Mouse (Mus musculus): ENCODE data around the gene Snx20. TPM values are rescaled to one million over a fixed set of nuclear protein-coding genes. Genes with fewer than 3 reads are reported as not detected.

Snx20 gene
- total and polyA plus RNA-seq, 3 experiments: 69.1 to 117 (median 93.1) TPM

- no peak overlapping the region for H3K4me3 ChIP-seq (replicated peaks in 1 of 3; ENCODE audit: low read depth in 2 of 3, low read length in 2 of 3, poor library complexity in 1 of 3)
- no peak overlapping the region for H3K27ac ChIP-seq (ENCODE audit: insufficient read depth, low read depth)
- H3K9ac ChIP-seq (ENCODE audit: insufficient read depth, low read depth): no peak overlapping the region
- no peak overlapping the region for H3K4me2 ChIP-seq (ENCODE audit: insufficient read depth, low read depth, poor library complexity, severe bottlenecking)
- peaks cover 1 to 22% of the 10 kb centered on the region in 2 experiments for H3K36me3 ChIP-seq (replicated peaks in 1 of 2; ENCODE audit: control insufficient read depth in 1 of 2, insufficient read depth in 1 of 2, low read length in 1 of 2)
- TF ChIP-seq USF2 (conservative IDR thresholded peaks at IDR 0.05; ENCODE audit: low read depth, low read length): no peak
- peak; percentile 42 for TF ChIP-seq SMC3 (IDR thresholded peaks at IDR 0.05; ENCODE audit: low read depth, low read length)
- TF ChIP-seq JUND (conservative IDR thresholded peaks at IDR 0.05; ENCODE audit: low read depth, low read length): no peak
- TF ChIP-seq E2F4 (IDR thresholded peaks at IDR 0.05; ENCODE audit: insufficient replicate concordance, low read depth, low read length): no peak
- TF ChIP-seq RAD21 (IDR thresholded peaks at IDR 0.05; ENCODE audit: low read depth, low read length): peak; percentile 43
- no peak for TF ChIP-seq HCFC1 (IDR thresholded peaks at IDR 0.05; ENCODE audit: low read depth, low read length)
- peak; percentile 46 to 54; a peak in 3 of 4 replicates for TF ChIP-seq CTCF (conservative IDR thresholded peaks at IDR 0.05 in 1 of 2, IDR thresholded peaks at IDR 0.05 in 1 of 2; ENCODE audit: low read depth in 2 of 2, low read length in 2 of 2)
- no peak for TF ChIP-seq BHLHE40 (IDR thresholded peaks at IDR 0.05; ENCODE audit: low read depth, low read length)
- TF ChIP-seq IRF4 (IDR thresholded peaks at IDR 0.05; ENCODE audit: low read depth, low read length): no peak
- TF ChIP-seq CHD2 (IDR thresholded peaks at IDR 0.05; ENCODE audit: low read length): no peak
- no peak for TF ChIP-seq PAX5 (IDR thresholded peaks at IDR 0.05; ENCODE audit: low read length)
- in situ Hi-C loops (cut with MboI; ENCODE audit: low pct_ligation_motif_present, low pct_unique_long_range_greater_than_20kb, low sequenced_read_pairs) (loop anchor here (25.0 kb wide), 1 partner anchor 357 kb away; the partner anchor contains the start of gene Adcy7), dilution Hi-C loops (cut with MboI; ENCODE audit: extremely low pct_ligation_motif_present, extremely low pct_unique_long_range_greater_than_20kb, low sequenced_read_pairs) (no loop called here)
- peaks cover 4 to 33% of the 10 kb centered on the region in 2 experiments; a peak in 3 of 4 replicates for H3K4me1 ChIP-seq (ENCODE audit: control insufficient read depth in 1 of 2, insufficient read depth in 2 of 2)
- no peaks in the 10 kb centered on the region for H3K9me3 ChIP-seq (replicated peaks; ENCODE audit: low read length)
- no peak for DNase-seq (ENCODE audit: extremely low read depth)
- H3K79me2 ChIP-seq (replicated peaks; ENCODE audit: control insufficient read depth, extremely low read depth, insufficient read depth, poor library complexity, severe bottlenecking): no peaks in the 10 kb centered on the region
- H3K27me3 ChIP-seq (replicated peaks): no peaks in the 10 kb centered on the region
Observed at GRCm38 (mm10) chr8:88619513-88619912, 16.4 kb downstream of the Snx20 start.

GRCm38 (mm10) chr8:88618612-88619011 lies 17.3 kb downstream of the Snx20 start:
- peaks cover 0 to 13% of the 10 kb centered on the region in 2 experiments for H3K36me3 ChIP-seq (replicated peaks in 1 of 2; ENCODE audit: control insufficient read depth in 1 of 2, insufficient read depth in 1 of 2, low read length in 1 of 2)
- H3K9ac ChIP-seq (ENCODE audit: insufficient read depth, low read depth): no peak overlapping the region
- dilution Hi-C loops (cut with MboI; ENCODE audit: extremely low pct_ligation_motif_present, extremely low pct_unique_long_range_greater_than_20kb, low sequenced_read_pairs): no loop called here
- H3K4me3 ChIP-seq (replicated peaks in 1 of 3; ENCODE audit: low read depth in 2 of 3, low read length in 2 of 3, poor library complexity in 1 of 3): no peak overlapping the region
- no peak overlapping the region for H3K4me2 ChIP-seq (ENCODE audit: insufficient read depth, low read depth, poor library complexity, severe bottlenecking)
- no peak overlapping the region for H3K27ac ChIP-seq (ENCODE audit: insufficient read depth, low read depth)
- in situ Hi-C loops (cut with MboI; ENCODE audit: low pct_ligation_motif_present, low pct_unique_long_range_greater_than_20kb, low sequenced_read_pairs): loop anchor here (25.0 kb wide), 1 partner anchor 356 kb away; the partner anchor contains the start of gene Adcy7
- no peak for TF ChIP-seq USF2 (conservative IDR thresholded peaks at IDR 0.05; ENCODE audit: low read depth, low read length)
- no peak for TF ChIP-seq JUN (IDR thresholded peaks at IDR 0.05; ENCODE audit: insufficient read depth, low read depth, low read length)
- TF ChIP-seq PAX5 (IDR thresholded peaks at IDR 0.05; ENCODE audit: low read length): no peak
- TF ChIP-seq BHLHE40 (IDR thresholded peaks at IDR 0.05; ENCODE audit: low read depth, low read length): no peak
- TF ChIP-seq SMC3 (IDR thresholded peaks at IDR 0.05; ENCODE audit: low read depth, low read length): no peak
- no peak for TF ChIP-seq RCOR1 (conservative IDR thresholded peaks at IDR 0.05; ENCODE audit: low read depth, low read length)
- no peak for TF ChIP-seq MAFK (IDR thresholded peaks at IDR 0.05; ENCODE audit: insufficient replicate concordance, low read length)
- TF ChIP-seq TCF12 (IDR thresholded peaks at IDR 0.05; ENCODE audit: low read depth, low read length): no peak
- TF ChIP-seq POLR2AphosphoS2 (IDR thresholded peaks at IDR 0.05; ENCODE audit: low read depth, low read length): no peak
- TF ChIP-seq GABPA (IDR thresholded peaks at IDR 0.05; ENCODE audit: insufficient replicate concordance, low read depth, low read length): no peak
- no peak for TF ChIP-seq KAT2A (IDR thresholded peaks at IDR 0.05; ENCODE audit: insufficient replicate concordance, low read length)
- no peak for TF ChIP-seq UBTF (IDR thresholded peaks at IDR 0.05; ENCODE audit: low read depth, low read length)
- no peak for TF ChIP-seq CHD2 (IDR thresholded peaks at IDR 0.05; ENCODE audit: low read length)
- no peak for TF ChIP-seq USF1 (IDR thresholded peaks at IDR 0.05; ENCODE audit: low read depth, low read length)
- no peak for TF ChIP-seq CHD1 (IDR thresholded peaks at IDR 0.05; ENCODE audit: low read depth, low read length)
- TF ChIP-seq ETS1 (conservative IDR thresholded peaks at IDR 0.05; ENCODE audit: low read depth, low read length): no peak
- TF ChIP-seq JUND (conservative IDR thresholded peaks at IDR 0.05; ENCODE audit: low read depth, low read length): no peak
- no peak for TF ChIP-seq E2F4 (IDR thresholded peaks at IDR 0.05; ENCODE audit: insufficient replicate concordance, low read depth, low read length)
- no peak for TF ChIP-seq MXI1 (IDR thresholded peaks at IDR 0.05; ENCODE audit: low read depth, low read length)
- no peak for TF ChIP-seq MYC (IDR thresholded peaks at IDR 0.05; ENCODE audit: low read depth, low read length)
- H3K4me1 ChIP-seq (ENCODE audit: control insufficient read depth in 1 of 2, insufficient read depth in 2 of 2): peaks cover 4 to 24% of the 10 kb centered on the region in 2 experiments; a peak in 3 of 4 replicates
- no peaks in the 10 kb centered on the region for H3K9me3 ChIP-seq (replicated peaks; ENCODE audit: low read length)
- no peaks in the 10 kb centered on the region for H3K79me2 ChIP-seq (replicated peaks; ENCODE audit: control insufficient read depth, extremely low read depth, insufficient read depth, poor library complexity, severe bottlenecking)
- DNase-seq (ENCODE audit: extremely low read depth): no peak
- H3K27me3 ChIP-seq (replicated peaks): no peaks in the 10 kb centered on the region
